Mouse (Mus musculus) left cerebral cortex, postnatal 14 days (tissue): ENCODE data around the gene Rgs19. TPM values are rescaled to one million over a fixed set of nuclear protein-coding genes. Genes with fewer than 3 reads are reported as not detected.

Experiments used
- DNase-seq, 2 experiments: peaks; one replicate each; pipeline ENCODE4 v3.0.0; 2021 to 2022; ENCODE audit warnings: low spot score in 2 of 2, mixed read lengths in 1 of 2
- intact Hi-C: fragments of 180-260 bp; cut with DNase I; formaldehyde crosslinking; loops from one replicate; pipeline ENCODE4 v1.15.1; 2025
- total RNA-seq, 2 experiments: library from RNA; stranded (reverse); gene quantifications; 2 replicates each; pipeline ENCODE4 v1.2.3; 2021

The Rgs19 gene
- total RNA-seq, 2 experiments from 2014 or later = 39.6 to 42.3 TPM

GRCm38 (mm10) chr2:181689466-181690160 lies 4.2 kb downstream of the Rgs19 start:
- peak; percentile 34 to 56 for DNase-seq
- intact Hi-C loops = no loop called here

- DNase-seq = no peak
- intact Hi-C loops = no loop called here
Observed at GRCm38 (mm10) chr2:181687586-181687985, 6.2 kb downstream of the Rgs19 start.

GRCm38 (mm10) chr2:181685686-181686085 lies 8.1 kb downstream of the Rgs19 start:
- no peak for DNase-seq
- intact Hi-C loops = no loop called here

GRCm38 (mm10) chr2:181684713-181685112 lies 9.1 kb downstream of the Rgs19 start:
- DNase-seq = no peak
- intact Hi-C loops = no loop called here

GRCm38 (mm10) chr2:181683381-181683780 lies 10.4 kb downstream of the Rgs19 start:
- no peak for DNase-seq
- intact Hi-C loops = no loop called here

GRCm38 (mm10) chr2:181681978-181682377 lies 11.8 kb downstream of the Rgs19 start:
- intact Hi-C loops = no loop called here
- DNase-seq = no peak

GRCm38 (mm10) chr2:181680716-181681117 lies 13.1 kb downstream of the Rgs19 start:
- no peak for DNase-seq
- intact Hi-C loops = no loop called here

- intact Hi-C loops = loop anchor here (1.0 to 5.0 kb wide), 2 partner anchors 21 to 58 kb away; no protein-coding TSS in a partner anchor
- peak; percentile 45 to 68 for DNase-seq
Observed at GRCm38 (mm10) chr2:181679951-181680715, 13.6 kb downstream of the Rgs19 start, which contains the start of gene Tcea2. Gene Tcea2, plus strand, starts transcription at chr2:181680310.

- intact Hi-C loops = loop anchor here (1.0 to 5.0 kb wide), 2 partner anchors 19 to 56 kb away; no protein-coding TSS in a partner anchor
- peak; percentile 82 to 92 for DNase-seq
Observed at GRCm38 (mm10) chr2:181678780-181679179, 15.0 kb downstream of the Rgs19 start.

GRCm38 (mm10) chr2:181677755-181678098 lies 16.1 kb downstream of the Rgs19 start:
- intact Hi-C loops = loop anchor here (5.0 kb wide), 1 partner anchor 55 kb away; no protein-coding TSS in a partner anchor
- DNase-seq = no peak

- DNase-seq = no peak
- intact Hi-C loops = loop anchor here (5.0 kb wide), 1 partner anchor 55 kb away; no protein-coding TSS in a partner anchor
Observed at GRCm38 (mm10) chr2:181677096-181677754, 16.6 kb downstream of the Rgs19 start.

GRCm38 (mm10) chr2:181676424-181676823 lies 17.4 kb downstream of the Rgs19 start:
- no peak for DNase-seq
- intact Hi-C loops = loop anchor here (5.0 kb wide), 1 partner anchor 54 kb away; no protein-coding TSS in a partner anchor

GRCm38 (mm10) chr2:181675454-181675853 lies 18.3 kb downstream of the Rgs19 start:
- intact Hi-C loops = loop anchor here (5.0 kb wide), 1 partner anchor 53 kb away; no protein-coding TSS in a partner anchor
- DNase-seq = peak; percentile 52 to 53

GRCm38 (mm10) chr2:181674934-181675333 lies 18.8 kb downstream of the Rgs19 start:
- intact Hi-C loops = loop anchor here (5.0 kb wide), 1 partner anchor 53 kb away; no protein-coding TSS in a partner anchor
- no peak for DNase-seq

GRCm38 (mm10) chr2:181673501-181673900 lies 20.3 kb downstream of the Rgs19 start:
- intact Hi-C loops = no loop called here
- no peak for DNase-seq

- no peak for DNase-seq
- intact Hi-C loops = no loop called here
Observed at GRCm38 (mm10) chr2:181671984-181672383, 21.8 kb downstream of the Rgs19 start.

- DNase-seq = no peak
- intact Hi-C loops = no loop called here
Observed at GRCm38 (mm10) chr2:181671326-181671725, 22.5 kb downstream of the Rgs19 start, which contains the start of gene Sox18. Gene Sox18, minus strand, starts transcription at chr2:181671640.

GRCm38 (mm10) chr2:181670913-181671311 lies 22.9 kb downstream of the Rgs19 start:
- DNase-seq = no peak
- intact Hi-C loops = no loop called here

GRCm38 (mm10) chr2:181670285-181670912 lies 23.4 kb downstream of the Rgs19 start:
- intact Hi-C loops = no loop called here
- DNase-seq = no peak
